Mouse (Mus musculus) gonadal fat pad, adult 2 months (tissue): ENCODE measurements around the gene Fmo5. TPM values are rescaled to one million over a fixed set of nuclear protein-coding genes. Genes with fewer than 3 reads are reported as not detected.

ENCODE experiments used
- DNase-seq: peaks from one replicate; pipeline ENCODE4 v3.0.0-alpha.2; 2012; ENCODE audit warnings: low read depth
- polyA plus RNA-seq: library from polyadenylated mRNA; depleted of rRNA; stranded (reverse); fragments of >200 nt; gene quantifications from 2 replicates; pipeline ENCODE4 v1.2.3, GENCODE M21; 2012

The Fmo5 gene
- polyA plus RNA-seq, 1 experiment, result 6.4 TPM

DNA sequence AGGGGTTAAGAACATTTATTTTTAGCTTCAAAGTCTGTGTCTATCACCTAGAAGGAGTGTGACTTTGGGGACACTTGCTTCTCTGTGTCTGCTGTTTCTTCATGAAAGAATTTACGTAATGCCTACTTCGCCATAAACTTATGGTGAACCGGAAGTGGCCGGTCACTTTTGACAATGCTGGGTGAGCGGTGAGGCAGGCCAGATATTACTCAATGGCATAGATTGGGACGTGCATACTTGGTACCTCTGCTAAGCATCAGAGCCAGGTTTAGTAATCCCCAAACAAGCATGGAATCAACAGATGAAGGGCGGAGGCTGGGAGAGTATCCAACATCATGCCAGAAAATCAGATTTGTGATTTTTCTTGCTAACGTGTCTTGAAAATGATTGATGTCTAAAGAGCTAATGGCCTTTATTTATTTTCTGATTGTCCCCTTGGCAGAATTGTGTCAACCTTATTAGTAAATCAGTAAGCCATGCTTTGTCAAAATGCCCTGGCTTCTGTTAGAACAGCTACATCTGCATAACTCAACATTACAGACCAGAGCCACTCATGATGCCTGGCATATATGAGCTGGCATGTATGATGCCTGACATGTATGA is 2.8 kb downstream of the Fmo5 start:
- DNase-seq, result no peak

DNA sequence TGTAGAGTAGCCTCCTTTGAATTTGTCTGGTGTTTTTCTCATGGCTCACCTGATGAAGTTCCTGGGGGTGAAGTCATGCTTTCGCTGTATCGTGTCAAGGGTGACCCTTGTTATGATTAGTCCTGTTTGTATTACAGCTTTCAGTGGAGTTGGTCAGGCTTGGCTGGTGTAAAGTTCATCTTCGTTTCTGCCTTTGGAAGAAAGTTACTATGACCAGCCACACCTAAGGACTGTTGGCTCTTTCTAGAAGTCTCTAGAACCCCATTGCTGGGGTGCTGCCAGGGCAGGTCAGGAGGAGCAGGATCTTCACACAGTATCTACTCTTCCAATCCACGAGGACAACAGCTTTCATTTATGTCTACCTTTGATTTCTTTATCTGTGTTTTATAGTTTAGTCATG is 4.9 kb downstream of the Fmo5 start:
- no peak for DNase-seq

- peak; percentile 90 for DNase-seq
Observed at GRCm38 (mm10) chr3:97634288-97634761, 5.7 kb downstream of the Fmo5 start.

- no peak for DNase-seq
Observed at GRCm38 (mm10) chr3:97641396-97641795, 12.8 kb downstream of the Fmo5 start.

DNA sequence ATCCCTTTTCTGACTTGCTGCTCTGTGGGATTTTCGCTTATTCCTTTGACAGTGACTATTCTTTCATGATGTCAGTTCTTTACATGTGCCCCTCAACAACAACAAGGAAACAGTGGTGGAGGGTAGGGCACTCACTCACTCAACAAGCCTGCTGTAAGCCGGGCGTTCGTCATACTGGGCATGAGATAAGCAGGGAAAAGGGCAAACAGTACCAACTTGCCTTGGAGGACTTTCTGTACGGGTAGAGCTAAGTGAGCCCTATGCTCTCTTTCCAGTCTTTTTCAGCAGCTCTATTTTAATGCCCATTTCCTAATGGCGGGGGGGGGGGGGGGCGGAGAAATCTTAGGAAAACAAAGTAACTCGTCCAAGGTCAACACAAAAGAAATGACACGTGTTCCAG is 13.4 kb downstream of the Fmo5 start:
- DNase-seq, result no peak

GRCm38 (mm10) chr3:97648518-97648917 is 19.9 kb downstream of the Fmo5 start:
- DNase-seq, result no peak

GRCm38 (mm10) chr3:97649022-97649421 is 20.4 kb downstream of the Fmo5 start:
- DNase-seq, result no peak

- DNase-seq, result no peak
Observed at GRCm38 (mm10) chr3:97649469-97649868, 20.9 kb downstream of the Fmo5 start.

DNA sequence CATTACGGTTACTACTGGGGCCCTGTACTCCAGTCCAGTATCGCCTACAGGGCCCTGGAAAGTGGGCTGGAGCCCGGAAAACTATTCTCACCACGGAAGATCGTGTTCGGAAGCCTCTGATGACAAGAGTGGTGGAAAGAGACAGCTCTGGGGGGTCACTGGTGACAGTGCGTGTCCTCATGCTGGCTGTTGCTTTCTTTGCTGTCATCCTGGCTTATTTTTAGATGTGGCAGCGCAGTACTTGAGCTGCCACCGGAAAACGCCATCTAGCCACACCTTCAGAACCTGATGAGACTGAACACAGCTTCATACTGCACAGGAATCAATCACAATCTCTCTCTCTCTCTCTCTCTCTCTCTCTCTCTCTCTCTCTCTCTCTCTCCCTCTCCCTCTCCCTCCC is 23.0 kb downstream of the Fmo5 start:
- DNase-seq, result no peak

DNA sequence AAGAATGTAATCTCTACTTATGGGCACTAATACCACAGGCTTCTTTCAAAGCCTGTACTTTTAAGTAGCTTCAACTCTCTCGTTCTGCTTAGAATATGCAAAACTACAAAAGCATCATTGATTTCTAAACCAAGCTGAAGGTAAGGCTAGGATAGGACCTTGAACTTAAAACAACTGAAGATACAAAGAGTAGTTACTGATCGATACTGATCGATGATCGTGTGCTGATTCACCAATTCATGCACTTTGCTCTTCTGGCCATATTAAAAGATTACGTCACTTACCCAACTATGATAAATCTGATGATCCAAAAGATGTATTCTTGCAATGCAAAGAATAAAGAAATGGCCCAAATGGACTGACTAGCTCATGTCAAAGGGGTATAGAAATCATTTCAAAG is 25.2 kb downstream of the Fmo5 start:
- DNase-seq, result no peak

- no peak for DNase-seq
Observed at GRCm38 (mm10) chr3:97654901-97655300, 26.3 kb downstream of the Fmo5 start.

GRCm38 (mm10) chr3:97657655-97658411 is 29.2 kb downstream of the Fmo5 start, which contains the start of gene Prkab2:
Gene Prkab2 (plus strand): TSS chr3:97658193.
- DNase-seq, result peak; percentile 49

GRCm38 (mm10) chr3:97658426-97659193 is 30.0 kb downstream of the Fmo5 start:
- no peak for DNase-seq

DNA sequence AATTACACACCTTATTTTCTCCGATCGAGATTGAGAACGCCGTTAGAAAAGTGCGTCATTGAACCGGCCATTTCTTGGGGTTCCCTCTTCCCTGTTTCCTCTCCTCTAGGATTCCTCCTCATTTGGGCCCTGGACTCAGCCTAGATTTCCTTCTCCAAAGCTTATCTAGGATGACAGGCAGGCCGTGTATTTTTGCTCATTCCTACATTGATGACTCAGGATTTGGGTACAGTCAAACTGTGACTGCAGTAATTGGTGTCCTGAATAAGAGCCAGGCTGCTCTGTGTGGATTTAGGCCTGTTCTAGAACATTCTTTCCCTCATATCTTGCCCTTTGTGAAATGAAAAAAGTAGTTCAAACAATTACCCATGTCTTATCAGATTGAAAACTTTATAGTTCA is 31.1 kb downstream of the Fmo5 start:
- DNase-seq, result no peak

DNA sequence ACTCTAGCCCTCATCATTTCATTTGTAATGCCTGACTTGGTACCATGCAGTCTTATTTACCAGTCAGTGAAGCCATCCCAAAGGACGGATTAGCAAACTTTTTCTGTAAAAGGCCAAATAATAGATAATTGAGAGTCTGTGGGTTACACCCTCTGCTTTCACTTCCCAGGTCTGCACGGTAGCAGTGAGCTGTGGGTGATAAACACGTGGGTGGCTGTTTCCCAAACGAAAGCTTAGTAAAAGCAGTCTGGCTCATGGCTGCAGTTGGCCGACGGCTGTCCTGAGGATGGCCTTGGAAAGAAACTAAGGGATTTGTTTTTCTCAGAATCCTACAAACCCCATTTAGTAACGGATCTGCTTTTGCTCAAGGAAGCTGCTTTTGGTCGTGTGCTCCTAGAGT is 32.6 kb downstream of the Fmo5 start:
- no peak for DNase-seq

DNA sequence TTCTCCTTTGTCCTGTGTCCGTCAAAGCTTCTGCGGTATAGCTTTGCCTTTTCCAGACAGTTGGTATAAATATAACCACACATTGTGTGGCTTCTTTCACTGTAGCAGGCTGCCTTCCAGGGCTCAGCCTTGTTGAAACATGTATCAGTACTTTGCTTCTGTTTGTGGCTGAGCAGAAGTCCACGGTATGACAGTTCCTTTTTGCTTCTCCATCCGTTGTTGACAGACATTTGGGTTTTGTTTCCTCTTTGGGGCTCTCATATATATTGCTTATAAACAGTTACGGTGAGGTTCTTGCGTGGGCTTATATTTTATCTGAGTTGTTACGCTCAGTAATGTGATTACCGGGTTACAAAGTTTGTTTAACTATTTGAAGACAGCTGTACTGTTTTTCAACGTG is 36.9 kb downstream of the Fmo5 start:
- no peak for DNase-seq

GRCm38 (mm10) chr3:97666154-97666553 is 37.5 kb downstream of the Fmo5 start:
- DNase-seq, result no peak

GRCm38 (mm10) chr3:97667093-97667675 is 38.6 kb downstream of the Fmo5 start:
- no peak for DNase-seq

DNA sequence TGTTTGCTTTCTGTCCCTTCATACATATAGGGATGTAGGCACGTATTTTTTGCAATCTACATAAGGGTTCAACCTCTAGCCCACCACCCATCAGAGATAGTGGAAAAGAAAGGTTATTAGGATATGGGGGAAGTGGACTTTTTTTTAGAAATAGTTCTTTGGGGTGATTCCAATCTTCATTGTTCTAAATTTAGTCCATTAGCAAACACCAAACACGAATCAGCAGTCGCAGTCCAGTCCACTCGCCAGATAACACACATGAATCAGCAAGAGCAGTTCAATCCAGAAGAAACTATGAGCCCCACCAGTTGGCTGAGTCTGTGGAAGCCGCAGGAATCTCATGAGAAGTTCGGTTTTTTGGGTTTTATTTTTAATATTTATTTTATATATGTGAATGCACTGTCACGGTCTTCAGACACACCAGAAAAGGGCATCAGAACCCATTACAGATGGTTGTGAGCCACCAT is 46.1 kb downstream of the Fmo5 start, which contains the start of gene Gm17651:
Gene Gm17651, minus strand, starts transcription at position 51 of the 467 bp plus-strand sequence.
- DNase-seq, result no peak

DNA sequence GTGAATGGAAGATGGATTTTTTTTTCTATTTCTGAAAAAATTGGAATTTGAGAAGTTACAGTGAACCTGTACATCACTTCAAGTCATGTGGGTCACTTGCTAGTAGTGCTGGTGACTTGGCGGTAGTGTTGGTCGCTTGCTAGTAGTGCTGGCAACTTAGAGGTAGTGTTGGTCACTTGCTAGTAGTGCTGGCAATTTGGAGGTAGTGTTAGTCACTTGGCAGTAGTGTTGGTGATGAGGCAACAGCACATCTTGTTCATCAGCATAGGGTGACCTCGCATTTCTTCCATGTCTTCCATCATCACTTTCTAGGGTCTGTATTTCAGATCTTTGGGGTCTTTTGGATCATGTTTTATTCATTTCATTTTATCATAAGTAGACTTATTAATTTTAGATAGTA is 47.5 kb downstream of the Fmo5 start:
- DNase-seq, result no peak

DNA sequence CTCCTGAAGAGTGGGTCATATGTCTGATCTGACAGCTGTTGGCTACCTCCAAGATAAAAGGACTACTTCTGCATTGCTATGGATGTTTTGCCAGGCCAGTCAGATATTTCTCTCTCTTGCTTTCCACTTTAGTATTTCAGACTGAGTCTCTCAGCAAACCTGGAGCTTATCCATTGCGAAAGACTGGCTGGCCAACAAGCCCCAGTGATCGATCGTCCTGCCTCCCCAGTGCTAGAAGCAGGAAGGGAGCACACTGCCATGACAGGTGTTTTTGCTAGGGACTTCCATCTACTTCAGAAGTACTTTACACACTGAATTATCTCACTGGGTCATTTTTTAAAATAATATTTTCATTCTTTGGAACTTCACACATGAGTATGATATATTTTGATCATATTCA is 49.8 kb downstream of the Fmo5 start:
- no peak for DNase-seq
